Mouse (Mus musculus): Measurements from ENCODE around the gene Nmnat3. TPM values are rescaled to one million over a fixed set of nuclear protein-coding genes. Genes with fewer than 3 reads are reported as not detected.

Nmnat3 gene
- total RNA-seq, 1 experiment from 2014 or later, result 29.9 TPM

DNA sequence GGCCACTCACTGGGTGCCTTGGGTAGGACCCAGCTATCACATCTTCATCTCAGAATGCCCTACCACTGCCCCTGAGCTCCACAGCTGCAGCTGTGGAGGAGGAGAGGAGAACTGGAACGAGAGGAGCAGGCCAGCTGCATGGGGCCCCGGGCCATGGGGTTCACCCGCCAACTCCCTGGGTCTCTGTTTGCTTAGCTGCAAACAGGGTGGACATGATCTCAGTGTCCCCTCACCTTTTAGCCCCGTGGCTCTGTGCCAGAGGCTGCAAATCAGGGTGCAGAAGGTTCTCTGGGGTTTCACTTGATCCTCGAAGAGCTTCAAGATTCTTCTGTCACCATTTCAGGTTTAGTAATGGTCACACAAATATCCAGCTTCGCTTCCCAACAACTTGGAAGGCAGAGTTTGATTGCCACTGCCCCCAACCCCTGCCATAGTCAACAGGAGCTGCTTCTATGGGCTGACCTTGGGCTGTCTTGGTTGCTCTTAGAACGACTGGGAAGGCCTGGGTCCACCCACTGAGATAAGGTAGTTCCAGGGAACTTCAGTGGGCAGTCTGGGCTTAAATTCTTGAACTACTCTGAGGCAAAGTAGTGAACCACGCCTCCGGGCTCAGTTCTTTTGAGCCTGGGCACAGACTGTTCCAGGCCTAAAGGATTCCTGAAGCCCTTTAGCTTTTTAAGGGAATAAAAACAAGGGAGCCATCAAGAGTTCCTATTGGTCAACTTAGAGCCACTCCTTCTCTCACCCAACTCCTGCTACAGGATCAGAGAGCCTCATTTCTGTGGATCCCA is 158.3 kb downstream of the Nmnat3 start:
- no peak for ATAC-seq (replicated peaks; ENCODE audit: low read depth, poor library complexity, severe bottlenecking)

DNA sequence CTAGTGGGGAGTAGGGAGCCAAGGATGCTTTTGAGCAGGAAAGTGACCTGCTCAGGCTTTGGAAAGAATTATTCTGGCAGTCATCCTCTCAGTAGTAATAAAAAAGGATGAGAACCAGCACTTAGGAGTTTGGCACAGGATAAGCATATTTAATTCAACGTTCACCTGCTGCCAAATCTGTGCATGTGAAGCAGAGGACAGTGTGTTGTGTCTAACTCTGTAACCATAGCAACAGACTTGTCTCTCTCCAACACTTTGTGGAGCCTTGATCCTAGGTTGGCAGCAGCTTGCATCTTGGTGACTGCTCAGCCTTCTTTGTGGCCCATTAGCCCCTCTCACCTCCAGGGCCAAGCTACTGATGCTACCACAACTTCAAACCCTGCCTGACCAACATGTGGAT is 163.7 kb downstream of the Nmnat3 start:
- no peak for ATAC-seq (replicated peaks; ENCODE audit: low read depth, poor library complexity, severe bottlenecking)

DNA sequence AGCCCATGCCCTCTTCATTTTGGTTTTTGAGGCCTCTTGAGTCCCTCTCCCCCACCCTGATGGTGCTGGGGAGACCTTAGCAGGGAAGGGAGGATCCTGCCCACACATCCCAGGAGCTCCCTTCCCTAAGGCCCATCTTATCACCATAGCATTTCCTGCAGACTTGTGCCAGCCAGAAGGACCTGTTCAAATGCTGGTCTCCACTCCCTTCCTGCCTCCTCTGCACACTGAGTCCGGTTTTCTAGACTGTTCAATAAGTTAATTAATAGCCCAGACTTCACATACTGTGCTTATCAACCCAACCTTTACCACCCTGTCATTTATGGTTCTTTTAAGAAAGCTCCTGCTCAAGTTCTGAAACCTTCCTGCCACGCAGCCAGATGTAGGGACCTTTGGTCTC is 179.5 kb downstream of the Nmnat3 start:
- no peak for ATAC-seq (replicated peaks; ENCODE audit: low read depth, poor library complexity, severe bottlenecking)

Other genes with a start within 250 kb of the Nmnat3 start
- gene Rbp1, start 135.5 kb downstream of the Nmnat3 start, total RNA-seq (2017), result 2.9 and 3.9 TPM in 2 replicates
- gene Rbp2, start 198.7 kb downstream of the Nmnat3 start, total RNA-seq (2017), result not detected in 2 replicates

Data from common myeloid progenitor, adult 5-6 weeks (primary cell).